ENCODE assay signal across 11 mouse cellular contexts in genomic region chr8:70284421-70284820, GRCm38 (mm10). TPM values are rescaled to one million over a fixed set of nuclear protein-coding genes. Genes with fewer than 3 reads are reported as not detected.
DNase-seq lines count a peak whose midpoint lies in the region; ATAC-seq lines count a peak whose summit lies in the region.
"Had no signal": no experiment of that assay in that cellular context is flagged by ENCODE, and none has a peak within 500 bp of the region (broad histone marks: within the 10 kb centered on the region; RNA-seq: fewer than 3 reads in every experiment).

No protein-coding gene starts in this region.

- WGBS in kidney, embryonic 16.5 days, result 50% methylated on average over 5 of the region's 5 CpGs
- WGBS in embryonic facial prominence, embryonic 11.5 days, result 83% methylated on average over 5 of the region's 5 CpGs
- WGBS in forebrain, embryonic 12.5 days, result 85% methylated on average over 5 of the region's 5 CpGs
- WGBS in midbrain, embryonic 14.5 days, result 60% methylated on average over 5 of the region's 5 CpGs

- H3K27ac ChIP-seq in kidney, embryonic 16.5 days (ENCODE audit: low read length), result no peak overlapping the region
- no peak overlapping the region for H3K27ac ChIP-seq in embryonic facial prominence, embryonic 11.5 days (replicated peaks; ENCODE audit: low read depth, low read length)
- H3K27ac ChIP-seq in forebrain, embryonic 12.5 days, result no peak overlapping the region
- no peak overlapping the region for H3K27ac ChIP-seq in midbrain, embryonic 14.5 days (replicated peaks; ENCODE audit: low read depth, low read length)

- no peaks in the 10 kb centered on the region for H3K27me3 ChIP-seq in kidney, embryonic 16.5 days (ENCODE audit: insufficient read depth, low read length)
- no peaks in the 10 kb centered on the region for H3K27me3 ChIP-seq in embryonic facial prominence, embryonic 11.5 days (ENCODE audit: control insufficient read depth, insufficient read depth, low read length)
- H3K27me3 ChIP-seq in forebrain, embryonic 12.5 days, result no peaks in the 10 kb centered on the region
- H3K27me3 ChIP-seq in midbrain, embryonic 14.5 days (ENCODE audit: control insufficient read depth, insufficient read depth, low read length), result no peaks in the 10 kb centered on the region

- H3K4me3 ChIP-seq in kidney, embryonic 16.5 days (ENCODE audit: low read length), result peak overlapping the region; percentile 22; the same call in 1 of the 2 replicates
- peak overlapping the region; percentile 84 for H3K4me3 ChIP-seq in embryonic facial prominence, embryonic 11.5 days (ENCODE audit: low read depth, low read length)
- H3K4me3 ChIP-seq in forebrain, embryonic 12.5 days (replicated peaks), result peak overlapping the region; percentile 94; the same call in 1 of the 2 replicates
- H3K4me3 ChIP-seq in midbrain, embryonic 14.5 days (replicated peaks; ENCODE audit: low read depth, low read length), result no peak overlapping the region

- no peak for ATAC-seq in kidney, embryonic 16.5 days (ENCODE audit: low FRiP score, low TSS enrichment)
- ATAC-seq in embryonic facial prominence, embryonic 11.5 days (replicated peaks; ENCODE audit: insufficient number of reproducible peaks, low FRiP score, low TSS enrichment, low read depth), result no peak
- ATAC-seq in forebrain, embryonic 12.5 days (ENCODE audit: low FRiP score), result no peak
- ATAC-seq in midbrain, embryonic 14.5 days (ENCODE audit: low FRiP score, low TSS enrichment), result no peak
- ATAC-seq in erythroid progenitor cell, adult 5-6 weeks (replicated peaks; ENCODE audit: low FRiP score, poor library complexity, severe bottlenecking), result no peak

- no peak for DNase-seq in kidney, adult 18-20 months
- no peak for DNase-seq in embryonic facial prominence, embryonic 11.5 days (ENCODE audit: low spot score)
- no peak for DNase-seq in midbrain, embryonic 14.5 days
- DNase-seq in thymus, postnatal 14 days, result no peak
- DNase-seq: adrenal gland, postnatal 14 days; cerebellum, adult 9-11 months; lung, postnatal 4 days had no signal

- H3K4me1 ChIP-seq in kidney, embryonic 16.5 days (ENCODE audit: insufficient read depth, low read length), result peaks cover 21% of the 10 kb centered on the region
- H3K4me1 ChIP-seq in embryonic facial prominence, embryonic 11.5 days (ENCODE audit: control insufficient read depth, insufficient read depth, low read length), result no peaks in the 10 kb centered on the region
- H3K4me1 ChIP-seq in forebrain, embryonic 12.5 days, result peaks cover 24% of the 10 kb centered on the region
- H3K4me1 ChIP-seq in midbrain, embryonic 14.5 days (ENCODE audit: control insufficient read depth, insufficient read depth, low read length), result 0 out of 2 replicates have a peak, but pooled peaks cover 12% of the 10 kb centered on the region

- 0 out of 2 replicates have a peak, but pooled peaks cover 2% of the 10 kb centered on the region for H3K9me3 ChIP-seq in kidney, embryonic 16.5 days (ENCODE audit: low read length)
- no peaks in the 10 kb centered on the region for H3K9me3 ChIP-seq in embryonic facial prominence, embryonic 11.5 days (replicated peaks; ENCODE audit: control insufficient read depth, low read length)
- peaks cover 5% of the 10 kb centered on the region for H3K9me3 ChIP-seq in forebrain, embryonic 12.5 days
- no peaks in the 10 kb centered on the region for H3K9me3 ChIP-seq in midbrain, embryonic 14.5 days (ENCODE audit: control insufficient read depth, low read length)

- peak overlapping the region; percentile 88 for H3K4me2 ChIP-seq in kidney, embryonic 16.5 days (replicated peaks; ENCODE audit: low read depth, low read length)
- peak overlapping the region; percentile 19 for H3K4me2 ChIP-seq in embryonic facial prominence, embryonic 11.5 days (ENCODE audit: low read depth, low read length)
- peak overlapping the region; percentile 85 for H3K4me2 ChIP-seq in forebrain, embryonic 12.5 days
- peak overlapping the region; percentile 28 for H3K4me2 ChIP-seq in midbrain, embryonic 14.5 days (ENCODE audit: low read length)

- H3K36me3 ChIP-seq in kidney, embryonic 16.5 days (ENCODE audit: insufficient read depth, low read length), result peaks cover 44% of the 10 kb centered on the region
- H3K36me3 ChIP-seq in embryonic facial prominence, embryonic 11.5 days (replicated peaks; ENCODE audit: control insufficient read depth, insufficient read depth, low read depth, low read length), result peaks cover 29% of the 10 kb centered on the region
- H3K36me3 ChIP-seq in forebrain, embryonic 12.5 days (replicated peaks), result peaks cover 46% of the 10 kb centered on the region
- H3K36me3 ChIP-seq in midbrain, embryonic 14.5 days (ENCODE audit: control insufficient read depth, insufficient read depth, low read length), result peaks cover 39% of the 10 kb centered on the region

- peak overlapping the region; percentile 36; the same call in 1 of the 2 replicates for H3K9ac ChIP-seq in kidney, embryonic 16.5 days (replicated peaks; ENCODE audit: low read length)
- H3K9ac ChIP-seq in embryonic facial prominence, embryonic 11.5 days (replicated peaks; ENCODE audit: low read length), result no peak overlapping the region
- H3K9ac ChIP-seq in forebrain, embryonic 12.5 days, result no peak overlapping the region; the same call in 1 of the 2 replicates
- no peak overlapping the region for H3K9ac ChIP-seq in midbrain, embryonic 14.5 days (replicated peaks; ENCODE audit: low read length)

RNA-seq across cellular contexts. Expression of gene Homer3, which starts 1.8 kb away (rescaled TPM):
- 74.2 and 81.3 TPM in 2 replicates for polyA plus RNA-seq in kidney, embryonic 16.5 days (2015; fragmentation: Nextera tagmentation; extraction: Ambion mirVana)
- 48.9 and 52.9 TPM in 2 replicates for polyA plus RNA-seq in embryonic facial prominence, embryonic 11.5 days (2014; fragmentation: Nextera tagmentation; extraction: Ambion mirVana)
- polyA plus RNA-seq in forebrain, embryonic 12.5 days (2016; fragmentation: Nextera tagmentation; extraction: Ambion mirVana), result 90.7 and 94.5 TPM in 2 replicates
- polyA plus RNA-seq in midbrain, embryonic 14.5 days (2014; fragmentation: Nextera tagmentation; extraction: Ambion mirVana), result 24.0 and 34.4 TPM in 2 replicates
- total RNA-seq in erythroid progenitor cell, adult 5-6 weeks (2015; ENCODE audit: low replicate concordance), result 1.3 TPM in 1 of 2 replicates, not detected in the other
- not detected in 2 replicates for total RNA-seq in erythroid progenitor cell, adult 5-6 weeks (2017; ENCODE audit: low replicate concordance)

RNA-seq across cellular contexts. Expression of gene Ddx49, which starts 17.9 kb away (rescaled TPM):
- polyA plus RNA-seq in kidney, embryonic 16.5 days (2015; fragmentation: Nextera tagmentation; extraction: Ambion mirVana), result 51.8 and 54.1 TPM in 2 replicates
- 51.4 and 52.5 TPM in 2 replicates for polyA plus RNA-seq in embryonic facial prominence, embryonic 11.5 days (2014; fragmentation: Nextera tagmentation; extraction: Ambion mirVana)
- polyA plus RNA-seq in forebrain, embryonic 12.5 days (2016; fragmentation: Nextera tagmentation; extraction: Ambion mirVana), result 54.0 and 54.2 TPM in 2 replicates
- polyA plus RNA-seq in midbrain, embryonic 14.5 days (2014; fragmentation: Nextera tagmentation; extraction: Ambion mirVana), result 44.8 and 48.8 TPM in 2 replicates
- total RNA-seq in erythroid progenitor cell, adult 5-6 weeks (2015; ENCODE audit: low replicate concordance), result 2.5 and 9.2 TPM in 2 replicates
- 12.5 and 30.4 TPM in 2 replicates for total RNA-seq in erythroid progenitor cell, adult 5-6 weeks (2017; ENCODE audit: low replicate concordance)

RNA-seq across cellular contexts. Expression of gene Cope, which starts 17.9 kb away (rescaled TPM):
- 389 and 439 TPM in 2 replicates for polyA plus RNA-seq in kidney, embryonic 16.5 days (2015; fragmentation: Nextera tagmentation; extraction: Ambion mirVana)
- 220 and 271 TPM in 2 replicates for polyA plus RNA-seq in embryonic facial prominence, embryonic 11.5 days (2014; fragmentation: Nextera tagmentation; extraction: Ambion mirVana)
- 217 and 229 TPM in 2 replicates for polyA plus RNA-seq in forebrain, embryonic 12.5 days (2016; fragmentation: Nextera tagmentation; extraction: Ambion mirVana)
- 274 and 309 TPM in 2 replicates for polyA plus RNA-seq in midbrain, embryonic 14.5 days (2014; fragmentation: Nextera tagmentation; extraction: Ambion mirVana)
- 78.6 and 122 TPM in 2 replicates for total RNA-seq in erythroid progenitor cell, adult 5-6 weeks (2015; ENCODE audit: low replicate concordance)
- 16.7 and 51.7 TPM in 2 replicates for total RNA-seq in erythroid progenitor cell, adult 5-6 weeks (2017; ENCODE audit: low replicate concordance)

RNA-seq across cellular contexts. Expression of gene Cers1, which starts 31.2 kb away (rescaled TPM):
- 2.5 and 2.7 TPM in 2 replicates for polyA plus RNA-seq in kidney, embryonic 16.5 days (2015; fragmentation: Nextera tagmentation; extraction: Ambion mirVana)
- polyA plus RNA-seq in embryonic facial prominence, embryonic 11.5 days (2014; fragmentation: Nextera tagmentation; extraction: Ambion mirVana), result 3.9 and 4.0 TPM in 2 replicates
- polyA plus RNA-seq in forebrain, embryonic 12.5 days (2016; fragmentation: Nextera tagmentation; extraction: Ambion mirVana), result 14.9 and 16.2 TPM in 2 replicates
- 38.8 and 42.9 TPM in 2 replicates for polyA plus RNA-seq in midbrain, embryonic 14.5 days (2014; fragmentation: Nextera tagmentation; extraction: Ambion mirVana)
- not detected in 2 replicates for total RNA-seq in erythroid progenitor cell, adult 5-6 weeks (2015; ENCODE audit: low replicate concordance)
- not detected in 2 replicates for total RNA-seq in erythroid progenitor cell, adult 5-6 weeks (2017; ENCODE audit: low replicate concordance)
- polyA plus RNA-seq: erythroblast, embryonic 14.5 days had no signal

RNA-seq across cellular contexts. Expression of gene Gdf1, which starts 45.2 kb away (rescaled TPM):
- 5.5 TPM in 2 replicates for polyA plus RNA-seq in kidney, embryonic 16.5 days (2015; fragmentation: Nextera tagmentation; extraction: Ambion mirVana)
- polyA plus RNA-seq in embryonic facial prominence, embryonic 11.5 days (2014; fragmentation: Nextera tagmentation; extraction: Ambion mirVana), result 0.22 and 3.1 TPM in 2 replicates
- 1.8 and 4.2 TPM in 2 replicates for polyA plus RNA-seq in forebrain, embryonic 12.5 days (2016; fragmentation: Nextera tagmentation; extraction: Ambion mirVana)
- not detected in 2 replicates for polyA plus RNA-seq in midbrain, embryonic 14.5 days (2014; fragmentation: Nextera tagmentation; extraction: Ambion mirVana)
- not detected in 2 replicates for total RNA-seq in erythroid progenitor cell, adult 5-6 weeks (2015; ENCODE audit: low replicate concordance)
- total RNA-seq in erythroid progenitor cell, adult 5-6 weeks (2017; ENCODE audit: low replicate concordance), result not detected in 2 replicates

Comparison
In these comparisons a context has a peak if more than half of its experiments do, and no peak if none do; other contexts are left out.
1. H3K4me2 ChIP-seq: peak in every context shown above with its lines; median percentile 88 in kidney, embryonic 16.5 days; 85 in forebrain, embryonic 12.5 days; 28 in midbrain, embryonic 14.5 days; 19 in embryonic facial prominence, embryonic 11.5 days.